Mouse (Mus musculus): ENCODE data around the gene Zfp148. TPM values are rescaled to one million over a fixed set of nuclear protein-coding genes. Genes with fewer than 3 reads are reported as not detected.

The Zfp148 gene
- polyA plus RNA-seq (2012; rRNA removed) = 21.0 and 29.8 TPM in 2 replicates

DNA sequence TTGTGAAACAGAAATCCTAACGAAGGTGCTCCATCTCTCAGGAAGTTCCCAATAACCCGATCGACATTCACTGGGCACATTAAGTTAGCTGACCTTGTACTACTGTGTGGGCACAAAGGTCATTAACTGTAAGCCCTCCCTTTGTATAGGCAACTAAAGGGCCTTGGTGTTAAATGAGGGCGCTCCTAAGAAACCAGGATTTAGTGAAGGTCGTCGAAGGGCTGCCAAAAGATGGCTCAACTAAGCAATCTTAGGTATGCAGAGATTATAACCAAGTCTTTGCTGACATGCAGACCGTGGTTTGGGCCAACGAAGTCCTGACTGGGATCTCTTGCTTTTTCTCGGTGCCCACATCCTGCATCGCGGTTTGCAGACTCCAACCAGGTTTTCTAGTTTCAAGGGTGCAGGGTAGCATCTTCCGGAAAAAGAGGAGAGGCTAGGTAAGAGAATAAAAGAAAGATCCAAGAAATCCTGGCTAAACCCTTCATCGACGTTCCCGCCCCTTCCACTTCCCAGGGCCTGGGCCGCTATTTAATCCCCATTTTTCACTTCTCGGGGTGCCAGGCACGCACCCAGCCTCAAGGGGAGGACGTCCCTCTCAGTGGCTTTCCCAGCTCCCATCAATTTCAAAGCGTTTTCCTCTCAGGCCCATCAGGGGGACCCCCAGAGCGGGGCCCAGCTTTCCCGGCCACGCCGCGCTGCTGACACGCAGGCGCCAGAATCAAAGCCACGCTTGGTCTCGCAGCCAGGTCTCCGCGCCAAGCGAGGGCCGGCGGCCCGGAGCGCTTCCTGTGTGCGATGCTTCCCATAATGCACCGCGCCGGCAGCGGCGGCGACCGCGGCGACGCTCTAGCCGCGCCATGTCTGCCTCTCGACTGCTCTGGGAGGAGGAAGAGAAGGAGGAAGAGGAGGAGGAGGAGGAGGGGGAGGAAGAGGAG is at the start of gene Zfp148:
Zfp148 (plus strand) TSS at position 893 of the 938 bp plus-strand sequence.

DNA sequence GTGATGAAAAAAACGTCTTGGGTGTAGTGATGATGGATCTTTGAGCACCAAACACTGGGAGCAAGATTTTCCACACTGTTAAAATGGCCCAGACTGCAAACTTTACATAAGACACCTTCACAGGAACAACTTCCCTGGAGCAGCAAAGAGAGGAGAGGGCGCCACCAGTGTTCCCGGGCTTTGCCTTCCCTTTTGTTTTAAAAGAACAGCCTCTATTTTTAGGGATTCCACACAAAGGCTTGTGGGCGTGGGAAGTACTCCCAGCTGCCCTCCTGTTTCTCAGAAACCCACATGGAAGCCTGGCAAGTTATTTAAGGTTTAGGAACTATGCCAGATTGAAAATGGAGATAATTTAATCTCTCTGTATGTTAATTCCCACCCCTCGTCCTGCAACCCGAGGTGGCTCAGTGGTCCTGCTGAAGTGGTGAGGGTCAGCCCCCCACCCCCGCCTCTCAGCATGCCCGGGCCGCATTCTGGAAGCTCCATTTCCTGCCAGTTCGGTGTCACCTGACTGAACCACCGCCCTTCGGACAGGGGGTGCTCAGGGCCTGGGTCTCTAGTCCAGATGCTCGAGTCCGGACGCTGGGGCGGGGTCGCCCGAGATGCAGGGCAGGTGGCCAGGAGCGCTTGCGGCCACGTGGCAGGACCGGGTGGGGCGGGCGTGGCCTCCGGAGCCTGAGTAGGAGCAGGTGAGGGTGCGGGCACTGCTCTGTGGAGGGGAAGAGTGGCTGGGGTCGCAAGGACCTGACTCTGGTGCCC is 136.3 kb downstream of the Zfp148 start, which contains the start of gene Slc12a8:
Slc12a8 (plus strand) TSS at position 522 of the 759 bp plus-strand sequence.

Other genes with a start within 250 kb of the Zfp148 start
- gene Osbpl11, start 195.8 kb upstream of the Zfp148 start, polyA plus RNA-seq (2012; rRNA removed) = 17.7 and 19.0 TPM in 2 replicates
- gene Snx4, start 129.4 kb upstream of the Zfp148 start, polyA plus RNA-seq (2012; rRNA removed) = 35.8 and 37.5 TPM in 2 replicates
- 0.67 and 0.71 TPM in 2 replicates for gene Slc12a8, start 136.5 kb downstream of the Zfp148 start, polyA plus RNA-seq (2012; rRNA removed)

Data from central nervous system, embryonic 11.5 days (tissue).